Mouse (Mus musculus) hindbrain, embryonic 11.5 days (tissue): Measurements from ENCODE around the gene Elovl4. TPM values are rescaled to one million over a fixed set of nuclear protein-coding genes. Genes with fewer than 3 reads are reported as not detected.

ENCODE experiments used
- ATAC-seq: fragments of 200-750 bp; cut with Nextera tagmentation; 2 replicates; pipeline ENCODE4 v1.8.0; 2017; ENCODE audit warnings: mild to moderate bottlenecking, moderate TSS enrichment, moderate library complexity; ENCODE audit not compliant: low FRiP score
- DNase-seq: peaks from one replicate; pipeline ENCODE4 v3.0.0-alpha.2; 2015; ENCODE audit warnings: low spot score
- H3K27ac ChIP-seq: fragments of 300-500 bp; sonication (generic); 2 replicates; pipeline ENCODE4 v1.5.1; 2014; ENCODE audit warnings: mild to moderate bottlenecking, low read depth, low read length
- H3K27me3 ChIP-seq: fragments of 300-500 bp; sonication (generic); 2 replicates; pipeline ENCODE4 v1.6.1; 2014; ENCODE audit warnings: mild to moderate bottlenecking, low read length, moderate library complexity, mixed read lengths; ENCODE audit not compliant: control insufficient read depth, insufficient read depth
- H3K36me3 ChIP-seq: fragments of 300-500 bp; sonication (generic); 2 replicates; pipeline ENCODE4 v1.6.1; 2014; ENCODE audit warnings: mild to moderate bottlenecking, low read length, moderate library complexity, mixed read lengths; ENCODE audit not compliant: control insufficient read depth, insufficient read depth
- H3K4me1 ChIP-seq: fragments of 300-500 bp; sonication (generic); replicated peaks from 2 replicates; pipeline ENCODE4 v1.6.1; 2014; ENCODE audit warnings: low read length, mixed read lengths; ENCODE audit not compliant: control insufficient read depth, insufficient read depth
- H3K4me2 ChIP-seq: fragments of 300-500 bp; sonication (generic); replicated peaks from 2 replicates; pipeline ENCODE4 v1.6.1; 2014; ENCODE audit warnings: mild to moderate bottlenecking, low read depth, low read length
- H3K4me3 ChIP-seq: fragments of 300-500 bp; sonication (generic); 2 replicates; pipeline ENCODE4 v1.5.1; 2014; ENCODE audit warnings: low read depth, low read length
- H3K9ac ChIP-seq: fragments of 300-500 bp; sonication (generic); 2 replicates; pipeline ENCODE4 v1.6.1; 2014; ENCODE audit warnings: low read depth, low read length
- H3K9me3 ChIP-seq: fragments of 300-500 bp; sonication (generic); 2 replicates; pipeline ENCODE4 v1.6.1; 2016; ENCODE audit warnings: low read length; ENCODE audit not compliant: control insufficient read depth
- WGBS: fragments of 180-500 bp; shearing (Covaris S2); extraction: QIAGEN DNeasy Blood & Tissue Kit; methylation state at CpG from one replicate; pipeline ENCODE4 v1.1.7; 2014; 5-methylcytosine and 5-hydroxymethylcytosine counted together
- polyA plus RNA-seq: library from polyadenylated mRNA; unstranded; fragments of >200 nt; fragmentation: Nextera tagmentation; extraction: Ambion mirVana; gene quantifications from 2 replicates; pipeline ENCODE4 v1.2.1, GENCODE M21; 2014

Elovl4 gene
- polyA plus RNA-seq, 1 experiment from 2014 or later, result 35.2 TPM

DNA sequence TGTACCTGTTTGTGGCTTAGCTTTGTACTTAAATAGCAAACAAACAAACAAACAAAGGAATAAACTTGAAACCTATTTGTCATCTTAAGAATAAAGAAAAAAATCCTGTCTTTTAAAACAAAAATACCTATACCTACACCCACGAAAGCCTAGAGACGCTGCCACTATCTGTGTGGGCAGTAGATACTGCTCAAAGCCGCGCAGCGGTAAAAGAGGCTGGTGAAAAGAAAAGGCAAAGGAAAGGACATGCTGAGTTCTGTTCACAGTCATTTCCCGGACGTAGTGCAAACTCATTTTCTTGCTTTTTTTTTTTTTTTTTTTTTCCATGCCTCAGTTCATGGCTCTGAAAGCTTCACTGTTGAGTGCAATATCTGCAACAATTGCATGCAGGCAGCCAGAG is 13.1 kb upstream of the Elovl4 start:
- WGBS, result 66% methylated on average over 7 of the region's 7 CpGs
- H3K4me2 ChIP-seq, result no peak overlapping the region
- DNase-seq (no peak), ATAC-seq (no peak)
- H3K36me3 ChIP-seq, result no peaks in the 10 kb centered on the region
- H3K27ac ChIP-seq, result no peak overlapping the region
- H3K4me1 ChIP-seq, result no peaks in the 10 kb centered on the region
- H3K9ac ChIP-seq, result no peak overlapping the region
- H3K27me3 ChIP-seq, result no peaks in the 10 kb centered on the region
- no peaks in the 10 kb centered on the region for H3K9me3 ChIP-seq
- H3K4me3 ChIP-seq, result no peak overlapping the region

DNA sequence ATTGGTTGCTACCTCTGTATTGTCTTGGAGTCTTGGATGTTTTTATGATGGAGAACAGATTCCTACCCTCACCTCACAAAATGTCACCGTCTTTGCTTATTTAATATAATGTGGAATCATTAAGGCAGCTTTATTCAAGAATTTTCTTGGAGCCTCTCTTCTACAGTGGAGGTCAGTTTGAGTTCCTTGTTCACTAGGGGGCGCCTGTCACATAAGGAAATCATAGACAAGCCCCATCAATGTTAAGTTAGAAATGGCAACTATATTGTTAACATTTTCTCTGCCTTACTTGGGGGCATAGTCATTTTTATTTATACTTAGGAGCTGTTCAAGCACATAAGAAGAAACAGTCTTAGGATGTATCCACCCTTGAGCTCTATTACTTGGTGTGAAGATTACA is 1.5 kb upstream of the Elovl4 start:
- H3K27ac ChIP-seq, result no peak overlapping the region
- ATAC-seq (no peak), DNase-seq (peak; percentile 69)
- no peaks in the 10 kb centered on the region for H3K27me3 ChIP-seq
- H3K9ac ChIP-seq, result no peak overlapping the region
- H3K4me1 ChIP-seq, result peaks cover 2% of the 10 kb centered on the region; the same call in 1 of the 2 replicates
- H3K9me3 ChIP-seq, result no peaks in the 10 kb centered on the region
- 5% methylated on average over 2 of the region's 2 CpGs for WGBS
- H3K4me2 ChIP-seq, result no peak overlapping the region
- H3K36me3 ChIP-seq, result no peaks in the 10 kb centered on the region
- no peak overlapping the region for H3K4me3 ChIP-seq

DNA sequence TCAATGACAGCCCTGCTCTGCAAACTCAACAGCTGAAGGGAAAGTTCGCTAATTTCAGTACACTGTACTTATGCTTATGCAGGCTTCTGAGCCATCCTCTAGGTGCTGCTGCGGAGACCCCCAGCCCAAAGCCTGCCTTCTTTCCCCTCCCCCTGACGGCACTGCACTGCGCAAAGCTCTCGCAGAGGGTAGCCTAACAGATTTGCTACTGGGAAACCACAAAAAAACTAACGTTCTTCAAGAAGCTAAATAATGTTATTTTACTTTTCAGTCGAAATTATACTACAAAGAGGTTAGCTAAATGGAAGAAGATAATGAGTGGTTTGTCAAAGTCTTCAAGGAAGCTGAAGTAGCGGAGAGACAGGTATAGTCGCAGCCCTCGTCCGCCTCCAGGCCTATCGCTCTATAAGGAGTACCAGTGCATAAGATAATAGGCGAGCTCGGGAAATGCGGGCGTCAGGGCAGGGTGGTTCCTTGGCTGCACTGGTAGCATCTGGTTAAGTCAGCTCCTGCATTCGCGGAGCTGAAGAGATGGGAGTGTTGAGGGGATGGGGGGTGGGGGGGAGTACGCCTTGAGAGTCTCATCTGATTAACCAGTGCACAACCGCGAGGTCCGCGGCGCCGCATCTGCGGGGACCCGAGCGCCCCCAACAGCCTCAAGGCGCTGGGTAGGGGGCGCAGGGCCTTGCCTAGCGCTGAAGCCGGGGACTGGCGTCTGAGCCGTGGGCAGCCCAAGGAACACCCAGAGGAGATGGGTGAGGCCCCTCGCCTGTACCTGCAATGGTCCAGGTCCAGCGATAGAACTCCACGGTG is 707 bp downstream of the Elovl4 start:
- DNase-seq, result peak; percentile 78
- Histone ChIP-seq H3K9ac (peak overlapping the region; percentile 88), H3K4me3 (peak overlapping the region; percentile 72), H3K4me1 (peaks cover 2% of the 10 kb centered on the region; the same call in 1 of the 2 replicates), H3K27ac (peak overlapping the region; percentile 90), H3K36me3 (no peaks in the 10 kb centered on the region), H3K4me2 (peak overlapping the region; percentile 92), H3K27me3 (no peaks in the 10 kb centered on the region), H3K9me3 (no peaks in the 10 kb centered on the region)
- peak; percentile 87 for ATAC-seq
- under 1% methylated on average over 37 of the region's 37 CpGs for WGBS

DNA sequence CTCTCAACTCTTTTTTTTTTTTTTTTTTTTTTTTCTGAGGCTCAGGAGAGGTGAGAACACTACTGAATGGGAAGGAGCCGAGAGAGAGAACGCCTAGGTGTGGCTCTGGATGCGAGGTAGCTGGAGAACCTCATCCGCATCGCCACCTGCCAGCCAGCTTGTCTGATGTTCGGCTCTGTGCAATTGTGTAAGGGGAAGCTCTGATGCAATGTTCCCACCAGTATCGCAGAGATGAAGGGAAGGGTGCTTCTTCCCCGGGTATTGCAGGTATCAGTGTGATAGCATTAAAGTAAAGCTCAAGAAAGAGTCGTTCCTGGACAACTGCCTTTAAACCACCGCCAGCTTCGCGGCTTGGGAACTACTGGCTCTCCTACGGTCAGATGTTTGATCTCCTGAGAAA is 1.7 kb downstream of the Elovl4 start:
- H3K9me3 ChIP-seq, result no peaks in the 10 kb centered on the region
- peaks cover 2% of the 10 kb centered on the region; the same call in 1 of the 2 replicates for H3K4me1 ChIP-seq
- 0 out of 2 replicates have a peak overlapping the region, but pooled peaks have one; percentile 72 for H3K4me3 ChIP-seq
- no peaks in the 10 kb centered on the region for H3K36me3 ChIP-seq
- WGBS, result 69% methylated on average over 13 of the region's 13 CpGs
- ATAC-seq (no peak), DNase-seq (no peak)
- no peak overlapping the region for H3K27ac ChIP-seq
- H3K4me2 ChIP-seq, result 0 out of 2 replicates have a peak overlapping the region, but pooled peaks have one; percentile 4
- no peak overlapping the region for H3K9ac ChIP-seq
- H3K27me3 ChIP-seq, result no peaks in the 10 kb centered on the region

DNA sequence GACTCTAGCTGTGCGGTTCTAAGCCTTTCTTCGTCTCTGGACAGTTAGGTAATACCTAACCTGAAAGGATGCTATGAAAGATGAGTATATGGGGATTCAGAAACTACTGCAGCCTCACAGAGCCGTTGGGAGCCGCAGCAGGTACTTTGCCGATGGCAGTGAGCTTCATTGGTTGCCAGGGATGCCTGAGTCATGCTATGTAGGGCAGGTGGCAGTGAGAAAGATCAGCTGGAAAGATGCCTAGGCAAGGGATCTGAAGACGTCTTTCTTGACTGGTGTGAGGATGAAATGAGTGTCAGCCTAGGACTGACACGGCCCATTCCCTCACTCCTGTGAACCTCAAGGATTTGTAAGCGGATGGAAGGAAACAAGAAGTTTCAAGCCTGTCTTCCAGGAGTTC is 8.2 kb downstream of the Elovl4 start:
- Histone ChIP-seq H3K4me1 (no peaks in the 10 kb centered on the region), H3K36me3 (no peaks in the 10 kb centered on the region), H3K4me3 (no peak overlapping the region), H3K27me3 (no peaks in the 10 kb centered on the region), H3K9ac (no peak overlapping the region), H3K4me2 (no peak overlapping the region), H3K27ac (no peak overlapping the region), H3K9me3 (no peaks in the 10 kb centered on the region)
- 88% methylated on average over 8 of the region's 8 CpGs for WGBS
- DNase-seq (no peak), ATAC-seq (no peak)

- H3K27me3 ChIP-seq, result no peaks in the 10 kb centered on the region
- 95% methylated on average over 7 of the region's 7 CpGs for WGBS
- ATAC-seq (no peak), DNase-seq (no peak)
- H3K4me3 ChIP-seq, result no peak overlapping the region
- H3K4me2 ChIP-seq, result no peak overlapping the region
- no peak overlapping the region for H3K9ac ChIP-seq
- no peak overlapping the region for H3K27ac ChIP-seq
- no peaks in the 10 kb centered on the region for H3K36me3 ChIP-seq
- no peaks in the 10 kb centered on the region for H3K4me1 ChIP-seq
- H3K9me3 ChIP-seq, result no peaks in the 10 kb centered on the region
These were observed 9.2 kb downstream of the Elovl4 start for GRCm38 (mm10) chr9:83796875-83797274.

- 97% methylated on average over 6 of the region's 6 CpGs for WGBS
- no peaks in the 10 kb centered on the region for H3K36me3 ChIP-seq
- no peak for ATAC-seq
- H3K27ac ChIP-seq, result no peak overlapping the region
- H3K9ac ChIP-seq, result no peak overlapping the region
- no peaks in the 10 kb centered on the region for H3K27me3 ChIP-seq
- no peak for DNase-seq
- H3K9me3 ChIP-seq, result no peaks in the 10 kb centered on the region
- H3K4me1 ChIP-seq, result no peaks in the 10 kb centered on the region
- H3K4me3 ChIP-seq, result no peak overlapping the region
- no peak overlapping the region for H3K4me2 ChIP-seq
These were observed 16.8 kb downstream of the Elovl4 start for GRCm38 (mm10) chr9:83789326-83789725.

- Histone ChIP-seq H3K9ac (no peak overlapping the region), H3K4me2 (no peak overlapping the region), H3K27ac (no peak overlapping the region), H3K4me3 (no peak overlapping the region), H3K4me1 (no peaks in the 10 kb centered on the region), H3K9me3 (no peaks in the 10 kb centered on the region), H3K36me3 (no peaks in the 10 kb centered on the region), H3K27me3 (no peaks in the 10 kb centered on the region)
- ATAC-seq (no peak), DNase-seq (no peak)
- 63% methylated on average over 1 of the region's 1 CpGs for WGBS
These were observed 20.6 kb downstream of the Elovl4 start for GRCm38 (mm10) chr9:83785501-83785900.

GRCm38 (mm10) chr9:83778317-83778960 is 27.6 kb downstream of the Elovl4 start:
- ATAC-seq, result no peak
- no peak for DNase-seq
- no peak overlapping the region for H3K27ac ChIP-seq
- H3K36me3 ChIP-seq, result no peaks in the 10 kb centered on the region
- no peak overlapping the region for H3K4me2 ChIP-seq
- no peaks in the 10 kb centered on the region for H3K27me3 ChIP-seq
- H3K4me1 ChIP-seq, result no peaks in the 10 kb centered on the region
- WGBS, result 85% methylated on average over 9 of the region's 9 CpGs
- no peak overlapping the region for H3K9ac ChIP-seq
- no peak overlapping the region for H3K4me3 ChIP-seq
- no peaks in the 10 kb centered on the region for H3K9me3 ChIP-seq
